Mouse (Mus musculus): Measurements from ENCODE around the gene Gm49416. TPM values are rescaled to one million over a fixed set of nuclear protein-coding genes. Genes with fewer than 3 reads are reported as not detected.

Gm49416 gene
- polyA plus RNA-seq, 1 experiment from 2014 or later, result not detected

DNA sequence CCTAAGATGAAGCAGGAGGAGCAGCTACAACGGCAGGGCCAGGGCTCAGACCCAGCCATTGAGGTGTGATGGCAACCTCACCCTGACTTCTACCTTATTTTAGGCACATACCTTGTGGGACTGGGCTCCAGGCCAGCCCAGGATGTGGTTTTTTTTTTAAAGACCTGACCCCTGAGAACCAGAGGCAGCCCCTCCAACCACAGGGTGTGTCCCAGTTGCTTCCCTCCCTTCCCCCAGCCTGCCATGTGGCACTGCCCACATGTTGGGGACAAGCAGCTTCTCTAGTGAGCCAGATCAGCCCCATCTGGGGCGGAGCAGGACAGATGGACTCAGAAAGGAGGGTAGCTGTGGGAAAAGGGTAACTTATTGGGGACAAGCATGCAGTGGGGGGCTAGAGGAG lies 38.0 kb downstream of the Gm49416 start:
- H3K9ac ChIP-seq (ENCODE audit: low read depth, low read length), result no peak overlapping the region
- H3K27me3 ChIP-seq (replicated peaks; ENCODE audit: control insufficient read depth, insufficient read depth, low read length), result no peaks in the 10 kb centered on the region
- H3K27ac ChIP-seq (ENCODE audit: low read depth, low read length), result no peak overlapping the region
- no peak for TF ChIP-seq CTCF (IDR thresholded peaks at IDR 0.05; ENCODE audit: low read depth)
- H3K36me3 ChIP-seq (ENCODE audit: control insufficient read depth, insufficient read depth), result peaks cover 36% of the 10 kb centered on the region; the same call in 1 of the 2 replicates
- H3K4me1 ChIP-seq (replicated peaks; ENCODE audit: control insufficient read depth, insufficient read depth, low read length), result no peaks in the 10 kb centered on the region
- ATAC-seq, result no peak
- H3K4me3 ChIP-seq (ENCODE audit: low read depth, low read length), result no peak overlapping the region
- no peak overlapping the region for H3K4me2 ChIP-seq (replicated peaks; ENCODE audit: low read depth)
- 85% methylated on average over 2 of the region's 2 CpGs for WGBS
- H3K9me3 ChIP-seq (ENCODE audit: control insufficient read depth), result no peaks in the 10 kb centered on the region

DNA sequence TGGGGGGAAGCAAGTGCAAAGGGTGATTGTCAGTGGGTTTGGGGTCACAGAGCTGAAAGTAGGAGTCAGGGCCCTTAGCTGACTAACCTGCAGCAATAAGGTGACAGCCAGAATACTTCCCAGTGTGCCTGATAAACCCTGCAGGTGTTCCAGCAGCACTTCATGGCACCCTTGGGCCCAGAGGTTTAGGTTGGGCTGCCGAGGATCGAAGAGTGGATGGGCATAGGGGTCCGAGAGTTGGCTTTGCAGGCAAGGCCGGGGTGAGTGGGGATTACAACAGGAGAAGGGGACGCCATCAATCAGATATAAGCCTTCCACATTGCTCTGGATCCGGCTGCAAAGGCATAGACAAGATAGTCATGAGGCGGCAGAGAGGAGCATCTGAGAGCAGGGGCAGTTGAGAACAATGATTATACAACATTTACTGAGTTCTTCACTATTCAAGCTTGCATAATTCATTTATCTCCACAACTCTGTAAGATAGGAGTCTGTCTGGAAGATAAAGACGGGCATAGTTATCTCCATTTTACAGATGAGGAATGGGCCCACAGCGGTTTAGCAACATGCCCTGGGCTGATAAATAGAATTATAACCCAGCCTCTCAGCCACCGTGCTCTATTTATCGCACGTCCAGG lies 39.3 kb downstream of the Gm49416 start:
- WGBS, result 72% methylated on average over 12 of the region's 12 CpGs
- no peak for ATAC-seq
- TF ChIP-seq CTCF (IDR thresholded peaks at IDR 0.05; ENCODE audit: low read depth), result no peak
- no peaks in the 10 kb centered on the region for H3K9me3 ChIP-seq (ENCODE audit: control insufficient read depth)
- peaks cover 35% of the 10 kb centered on the region; the same call in 1 of the 2 replicates for H3K36me3 ChIP-seq (ENCODE audit: control insufficient read depth, insufficient read depth)
- no peak overlapping the region for H3K9ac ChIP-seq (ENCODE audit: low read depth, low read length)
- H3K4me3 ChIP-seq (ENCODE audit: low read depth, low read length), result no peak overlapping the region
- no peak overlapping the region for H3K4me2 ChIP-seq (replicated peaks; ENCODE audit: low read depth)
- no peaks in the 10 kb centered on the region for H3K4me1 ChIP-seq (replicated peaks; ENCODE audit: control insufficient read depth, insufficient read depth, low read length)
- no peaks in the 10 kb centered on the region for H3K27me3 ChIP-seq (replicated peaks; ENCODE audit: control insufficient read depth, insufficient read depth, low read length)
- no peak overlapping the region for H3K27ac ChIP-seq (ENCODE audit: low read depth, low read length)

DNA sequence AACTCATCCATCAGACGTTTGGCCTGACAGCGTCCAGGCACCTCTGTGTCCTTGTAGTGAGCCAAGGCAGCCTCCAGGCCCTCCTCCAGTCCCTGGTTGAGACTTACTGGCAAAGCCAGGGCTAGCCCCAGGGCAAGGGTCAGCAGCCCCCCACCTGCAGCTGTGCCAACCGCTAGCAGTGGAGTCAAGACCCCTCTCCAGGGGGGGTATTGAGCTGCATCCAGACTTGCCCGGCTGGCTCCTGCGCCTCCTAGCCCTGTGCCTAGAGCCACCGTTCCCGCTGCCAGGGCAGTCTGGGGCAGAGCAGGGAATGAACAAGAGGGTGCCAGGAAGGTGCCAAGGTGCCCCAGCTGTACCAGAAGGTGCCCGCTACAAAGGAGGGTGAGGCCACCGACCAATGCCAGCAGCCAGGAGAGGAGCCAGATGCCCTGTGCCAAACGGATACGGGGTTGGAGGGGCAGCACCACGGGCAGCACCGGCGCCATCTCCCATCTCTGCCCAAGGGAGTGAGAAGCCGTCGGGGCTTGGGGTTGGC lies 40.0 kb downstream of the Gm49416 start:
- Histone ChIP-seq H3K4me3 (ENCODE audit: low read depth, low read length) (peak overlapping the region; percentile 84), H3K9me3 (ENCODE audit: control insufficient read depth) (no peaks in the 10 kb centered on the region), H3K4me1 (replicated peaks; ENCODE audit: control insufficient read depth, insufficient read depth, low read length) (no peaks in the 10 kb centered on the region), H3K27me3 (replicated peaks; ENCODE audit: control insufficient read depth, insufficient read depth, low read length) (no peaks in the 10 kb centered on the region), H3K9ac (ENCODE audit: low read depth, low read length) (peak overlapping the region; percentile 85; the same call in 1 of the 2 replicates), H3K4me2 (replicated peaks; ENCODE audit: low read depth) (peak overlapping the region; percentile 95), H3K27ac (ENCODE audit: low read depth, low read length) (peak overlapping the region; percentile 88; the same call in 1 of the 2 replicates), H3K36me3 (ENCODE audit: control insufficient read depth, insufficient read depth) (peaks cover 33% of the 10 kb centered on the region; the same call in 1 of the 2 replicates)
- WGBS, result 31% methylated on average over 16 of the region's 16 CpGs
- TF ChIP-seq CTCF (IDR thresholded peaks at IDR 0.05; ENCODE audit: low read depth), result no peak
- no peak; the same call in 1 of the 2 replicates for ATAC-seq

DNA sequence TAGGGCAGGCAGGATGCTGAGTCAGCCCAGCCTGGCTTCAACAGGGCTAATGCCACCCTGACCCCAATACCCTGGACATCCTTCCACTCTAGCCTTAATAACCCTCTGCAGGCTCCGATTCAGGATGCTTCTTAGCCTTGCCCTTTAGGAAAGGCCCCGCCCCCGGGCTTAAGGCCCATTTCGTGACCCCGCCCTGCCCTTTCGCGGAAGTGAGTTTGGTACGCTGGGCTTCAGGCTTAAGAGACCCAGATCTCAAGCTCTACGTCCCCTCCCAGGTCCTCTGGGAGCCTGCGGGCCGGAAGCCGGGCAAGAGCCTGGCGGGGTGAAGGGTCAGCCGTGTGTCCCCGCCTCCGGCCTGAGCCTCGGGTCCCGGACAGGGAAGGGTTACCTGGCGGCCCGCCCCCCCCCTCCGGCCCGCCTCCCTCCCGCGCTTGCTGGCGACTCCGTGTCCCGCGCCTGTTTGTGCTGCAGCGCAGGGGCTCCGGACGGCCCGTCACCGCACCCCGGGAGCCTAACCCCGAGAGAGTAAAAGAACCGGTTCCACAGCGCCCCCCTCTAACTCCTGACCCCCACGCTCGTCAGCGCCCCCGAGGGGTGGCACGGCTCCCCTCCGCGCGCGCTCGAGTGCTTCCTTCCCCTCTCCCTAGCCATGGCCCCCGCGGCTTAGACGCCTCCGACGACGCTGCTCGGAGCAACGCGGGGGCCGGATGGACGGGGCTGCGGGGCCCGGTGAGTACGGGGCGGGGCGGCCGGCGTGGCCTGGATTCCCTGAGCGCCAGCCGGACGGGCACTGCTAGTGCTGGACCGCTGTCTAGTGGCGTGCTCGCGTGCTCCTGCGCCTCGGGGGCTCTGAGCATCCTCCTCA lies 40.7 kb downstream of the Gm49416 start, which contains the start of the genes Rom1 and Eml3:
Rom1 (minus strand) TSS at position 133 of the 865 bp plus-strand sequence.
Eml3 (plus strand) TSS at position 329 of the 865 bp plus-strand sequence.
- Histone ChIP-seq H3K9ac (ENCODE audit: low read depth, low read length) (peak within 1 kb of the TSS; percentile 85), H3K4me2 (replicated peaks; ENCODE audit: low read depth) (peak within 1 kb of the TSS; percentile 95), H3K4me1 (replicated peaks; ENCODE audit: control insufficient read depth, insufficient read depth, low read length) (no peaks in the 10 kb centered on the region), H3K4me3 (ENCODE audit: low read depth, low read length) (peak within 1 kb of the TSS; percentile 84), H3K27me3 (replicated peaks; ENCODE audit: control insufficient read depth, insufficient read depth, low read length) (no peaks in the 10 kb centered on the region), H3K36me3 (ENCODE audit: control insufficient read depth, insufficient read depth) (peaks cover 37% of the 10 kb centered on the region; the same call in 1 of the 2 replicates), H3K27ac (ENCODE audit: low read depth, low read length) (peak within 1 kb of the TSS; percentile 88), H3K9me3 (ENCODE audit: control insufficient read depth) (no peaks in the 10 kb centered on the region)
- peak; percentile 70 for TF ChIP-seq CTCF (IDR thresholded peaks at IDR 0.05; ENCODE audit: low read depth)
- 1% methylated on average over 56 of the region's 74 CpGs for WGBS
- ATAC-seq, result peak; percentile 73

DNA sequence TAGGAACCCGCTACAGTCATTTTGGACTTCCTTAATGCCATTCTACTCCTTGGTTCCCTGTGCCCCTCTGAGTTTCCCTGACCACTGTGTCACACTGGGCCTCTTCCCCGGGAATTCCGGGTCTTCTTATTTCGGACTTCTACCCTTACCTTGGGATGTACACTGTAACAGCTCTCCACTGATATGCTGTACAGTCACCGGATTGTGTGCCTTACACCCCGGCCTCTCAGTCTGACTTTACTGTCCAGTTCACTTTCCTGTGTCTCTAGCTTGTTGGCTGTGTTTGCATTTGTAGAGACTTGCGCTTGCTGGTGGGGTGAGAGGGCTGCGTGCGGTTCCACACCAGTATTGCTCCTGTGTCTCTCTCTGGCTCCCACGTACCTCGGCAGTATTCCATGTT lies 41.4 kb downstream of the Gm49416 start:
- Histone ChIP-seq H3K4me2 (replicated peaks; ENCODE audit: low read depth) (peak overlapping the region; percentile 95), H3K36me3 (ENCODE audit: control insufficient read depth, insufficient read depth) (peaks cover 42% of the 10 kb centered on the region), H3K9me3 (ENCODE audit: control insufficient read depth) (no peaks in the 10 kb centered on the region), H3K9ac (ENCODE audit: low read depth, low read length) (peak overlapping the region; percentile 85), H3K27me3 (replicated peaks; ENCODE audit: control insufficient read depth, insufficient read depth, low read length) (no peaks in the 10 kb centered on the region), H3K27ac (ENCODE audit: low read depth, low read length) (peak overlapping the region; percentile 88), H3K4me3 (ENCODE audit: low read depth, low read length) (peak overlapping the region; percentile 84), H3K4me1 (replicated peaks; ENCODE audit: control insufficient read depth, insufficient read depth, low read length) (no peaks in the 10 kb centered on the region)
- no peak for TF ChIP-seq CTCF (IDR thresholded peaks at IDR 0.05; ENCODE audit: low read depth)
- no peak for ATAC-seq
- 2% methylated on average over 11 of the region's 11 CpGs for WGBS

DNA sequence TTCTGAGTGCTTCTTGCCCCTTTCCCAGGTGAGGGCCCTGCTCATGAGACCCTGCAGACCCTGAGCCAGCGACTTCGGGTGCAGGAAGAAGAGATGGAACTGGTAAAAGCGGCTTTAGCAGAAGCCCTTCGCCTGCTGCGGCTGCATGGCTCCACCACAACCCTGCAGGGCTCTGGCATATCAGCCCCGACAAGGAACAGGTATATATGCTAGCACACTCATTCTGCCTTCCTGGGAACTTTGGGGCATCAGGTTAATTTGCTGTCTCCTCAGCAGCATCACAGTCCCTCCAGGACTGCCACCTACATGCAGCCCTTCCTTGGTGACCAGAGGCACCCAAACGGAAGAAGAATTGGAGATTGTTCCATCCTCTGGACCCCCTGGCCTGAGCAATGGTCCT lies 42.0 kb downstream of the Gm49416 start:
- Histone ChIP-seq H3K4me1 (replicated peaks; ENCODE audit: control insufficient read depth, insufficient read depth, low read length) (no peaks in the 10 kb centered on the region), H3K4me2 (replicated peaks; ENCODE audit: low read depth) (peak overlapping the region; percentile 95), H3K4me3 (ENCODE audit: low read depth, low read length) (peak overlapping the region; percentile 84; the same call in 1 of the 2 replicates), H3K27me3 (replicated peaks; ENCODE audit: control insufficient read depth, insufficient read depth, low read length) (no peaks in the 10 kb centered on the region), H3K9me3 (ENCODE audit: control insufficient read depth) (no peaks in the 10 kb centered on the region), H3K9ac (ENCODE audit: low read depth, low read length) (no peak overlapping the region), H3K27ac (ENCODE audit: low read depth, low read length) (no peak overlapping the region), H3K36me3 (ENCODE audit: control insufficient read depth, insufficient read depth) (peaks cover 41% of the 10 kb centered on the region)
- WGBS, result 72% methylated on average over 7 of the region's 7 CpGs
- TF ChIP-seq CTCF (IDR thresholded peaks at IDR 0.05; ENCODE audit: low read depth), result no peak
- ATAC-seq, result no peak
